Mouse (Mus musculus) cortical plate, adult 2 months (tissue): ENCODE measurements around the gene Asprv1. TPM values are rescaled to one million over a fixed set of nuclear protein-coding genes. Genes with fewer than 3 reads are reported as not detected.

Experiments
- H3K27ac ChIP-seq: fragments of 200-500 bp; 2 replicates; pipeline ENCODE4 v1.5.1; 2012; ENCODE audit warnings: low read length, control low read depth, inconsistent platforms; ENCODE audit not compliant: insufficient read depth
- H3K4me1 ChIP-seq: fragments of 200-500 bp; 2 replicates; pipeline ENCODE4 v1.6.1; 2011; ENCODE audit warnings: low read length; ENCODE audit not compliant: control insufficient read depth, insufficient read depth
- H3K4me3 ChIP-seq: fragments of 200-500 bp; 2 replicates; pipeline ENCODE4 v1.5.1; 2011; ENCODE audit warnings: mild to moderate bottlenecking, low read length, control low read depth; ENCODE audit not compliant: insufficient read depth
- CTCF ChIP-seq: fragments of 200-500 bp; IDR thresholded peaks from 2 replicates; pipeline ENCODE4 v1.5.1; 2011; ENCODE audit warnings: mild to moderate bottlenecking, control low read depth, low read length; ENCODE audit not compliant: insufficient read depth; ENCODE audit errors: extremely low read depth
- POLR2A ChIP-seq: fragments of 200-500 bp; IDR thresholded peaks from 2 replicates; pipeline ENCODE4 v1.6.1; 2011; ENCODE audit warnings: mild to moderate bottlenecking, low read length, control low read depth; ENCODE audit not compliant: insufficient read depth; ENCODE audit errors: extremely low read depth
- polyA plus RNA-seq: library from polyadenylated mRNA; depleted of rRNA; stranded (reverse); fragments of >200 nt; gene quantifications from 2 replicates; pipeline ENCODE4 v1.2.3, GENCODE M21; 2012; rRNA removed

The Asprv1 gene
- 3.0 and 4.0 TPM in 2 replicates for polyA plus RNA-seq

DNA sequence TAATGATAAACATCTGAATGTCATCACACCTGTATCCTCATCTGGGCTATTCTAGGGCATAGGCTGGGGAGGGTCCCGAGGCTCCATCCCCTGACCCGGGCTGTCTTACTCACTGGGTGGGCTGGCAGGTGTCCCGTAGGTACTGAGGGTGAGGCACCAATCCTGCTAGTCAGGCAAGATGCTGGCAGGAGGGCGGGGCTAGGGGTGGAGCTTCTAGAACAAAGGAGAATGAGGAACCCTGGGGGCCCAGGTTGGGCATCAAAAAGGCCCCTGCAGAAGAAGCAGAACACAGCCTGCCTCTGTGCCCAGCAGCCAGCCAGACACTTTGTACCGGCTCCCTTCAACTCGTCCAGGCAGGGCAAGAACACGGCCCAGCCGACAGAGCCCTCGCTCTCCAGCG, at the start of gene Asprv1:
Gene Asprv1, plus strand, starts transcription at position 219 of the 400 bp plus-strand sequence.
- Histone ChIP-seq H3K4me3 (no peak within 1 kb of the TSS), H3K4me1 (peaks cover 4% of the 10 kb centered on the region), H3K27ac (no peak within 1 kb of the TSS)
- TF ChIP-seq CTCF (no peak), POLR2A (no peak)

DNA sequence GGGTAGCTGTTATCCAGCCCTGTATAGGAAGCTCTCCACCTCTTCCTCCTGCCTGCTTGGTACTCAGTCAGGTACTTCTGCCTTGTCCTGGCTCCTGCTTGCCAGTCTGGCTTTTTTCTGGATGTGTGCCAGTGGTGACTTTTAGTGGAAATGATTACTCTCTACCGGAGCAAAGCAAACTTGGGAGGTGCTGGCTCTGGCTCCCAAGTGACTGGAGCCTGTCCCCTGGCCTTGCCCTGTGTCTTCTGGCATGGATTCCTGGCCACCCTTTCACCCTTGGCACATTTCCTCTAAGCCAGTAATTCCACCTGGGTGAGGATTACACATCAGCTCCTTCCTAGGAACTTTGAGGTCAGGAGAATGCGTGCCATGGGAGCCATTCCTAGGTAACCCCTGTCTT, 49.6 kb upstream of the Asprv1 start:
- no peaks in the 10 kb centered on the region for H3K4me1 ChIP-seq
- TF ChIP-seq POLR2A (no peak), CTCF (no peak)
- no peak overlapping the region for H3K27ac ChIP-seq
- H3K4me3 ChIP-seq, result no peak overlapping the region

DNA sequence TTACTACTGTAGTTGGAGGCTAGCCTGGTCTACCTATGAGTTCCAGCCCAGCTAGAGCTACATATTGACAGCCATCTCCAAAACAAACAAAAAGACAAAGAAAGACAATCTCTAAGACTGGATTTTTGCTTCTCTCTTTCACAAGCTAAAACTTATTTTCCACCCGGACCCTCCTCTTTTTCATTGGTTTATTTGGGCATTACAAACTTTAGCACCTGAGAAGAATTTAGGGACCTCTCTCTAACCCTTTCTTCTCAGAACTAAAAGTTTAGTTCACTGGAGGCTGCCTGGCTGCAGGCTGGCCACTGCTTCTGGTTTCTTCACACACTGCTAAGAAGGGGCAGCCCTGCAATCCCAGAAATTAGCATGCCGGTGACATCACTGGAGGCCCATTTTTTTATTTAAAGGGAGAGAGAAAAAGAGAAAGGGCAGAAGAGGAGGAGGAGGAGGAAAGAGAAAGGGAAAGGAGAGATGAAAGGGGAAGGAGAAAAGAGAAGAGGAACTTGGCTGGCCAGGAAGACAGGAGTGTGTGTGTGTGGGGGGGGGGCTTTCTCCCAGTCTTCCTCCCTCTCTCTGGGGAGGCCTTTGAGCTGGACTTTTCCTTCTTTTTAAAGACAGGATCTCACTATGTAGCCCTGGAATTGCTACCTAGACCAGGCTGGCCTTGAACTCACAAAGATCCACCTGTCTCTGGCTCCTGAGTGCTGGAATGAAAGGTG, 48.7 kb upstream of the Asprv1 start:
- TF ChIP-seq POLR2A, result no peak
- Histone ChIP-seq H3K27ac (peak overlapping the region; percentile 55), H3K4me1 (peaks cover under 1% of the 10 kb centered on the region), H3K4me3 (no peak overlapping the region)

DNA sequence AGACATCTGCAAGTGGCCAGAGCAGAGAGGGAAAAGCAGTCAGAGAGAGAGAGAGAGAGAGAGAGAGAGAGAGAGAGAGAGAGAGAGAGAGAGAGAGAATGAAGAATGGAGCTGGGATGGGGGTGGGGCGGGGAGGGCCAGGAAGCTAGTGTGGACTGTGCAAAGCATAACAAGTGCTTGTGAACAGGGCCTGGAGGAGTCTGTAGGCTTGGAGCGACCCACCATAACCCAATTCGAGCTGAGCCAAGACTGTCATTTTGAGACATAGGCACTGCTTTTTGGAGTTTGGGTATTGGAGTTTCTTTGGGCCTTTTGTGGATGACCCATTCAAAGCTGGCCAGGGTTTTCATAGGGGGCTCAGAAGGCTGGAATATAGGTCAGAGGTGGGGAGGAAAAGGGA, 48.0 kb upstream of the Asprv1 start:
- TF ChIP-seq CTCF, result no peak
- TF ChIP-seq POLR2A, result no peak
- Histone ChIP-seq H3K4me3 (no peak overlapping the region), H3K4me1 (peaks cover 3% of the 10 kb centered on the region), H3K27ac (peak overlapping the region; percentile 55; the same call in 1 of the 2 replicates)

DNA sequence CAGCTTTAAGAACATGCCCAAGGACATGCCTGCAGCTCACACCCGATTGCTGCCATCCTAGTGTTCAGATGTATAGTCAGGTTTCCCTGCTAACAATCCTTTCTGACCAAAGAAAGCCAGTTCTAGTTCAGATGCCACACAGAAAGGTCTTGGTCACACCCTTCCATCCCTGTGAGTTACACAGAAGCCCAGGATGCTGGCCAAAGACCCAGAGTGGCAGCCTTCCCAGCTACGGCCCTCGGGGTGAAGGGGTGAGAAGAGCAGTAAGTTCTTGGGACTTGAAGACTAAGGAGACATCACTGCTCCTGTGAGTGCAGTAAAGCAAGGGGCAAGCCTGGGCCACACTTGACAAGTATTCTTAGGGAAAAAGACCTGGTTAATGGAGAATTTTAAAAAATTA, 44.8 kb upstream of the Asprv1 start:
- Histone ChIP-seq H3K4me1 (peaks cover 3% of the 10 kb centered on the region), H3K4me3 (no peak overlapping the region), H3K27ac (no peak overlapping the region)
- TF ChIP-seq CTCF (no peak), POLR2A (no peak)

DNA sequence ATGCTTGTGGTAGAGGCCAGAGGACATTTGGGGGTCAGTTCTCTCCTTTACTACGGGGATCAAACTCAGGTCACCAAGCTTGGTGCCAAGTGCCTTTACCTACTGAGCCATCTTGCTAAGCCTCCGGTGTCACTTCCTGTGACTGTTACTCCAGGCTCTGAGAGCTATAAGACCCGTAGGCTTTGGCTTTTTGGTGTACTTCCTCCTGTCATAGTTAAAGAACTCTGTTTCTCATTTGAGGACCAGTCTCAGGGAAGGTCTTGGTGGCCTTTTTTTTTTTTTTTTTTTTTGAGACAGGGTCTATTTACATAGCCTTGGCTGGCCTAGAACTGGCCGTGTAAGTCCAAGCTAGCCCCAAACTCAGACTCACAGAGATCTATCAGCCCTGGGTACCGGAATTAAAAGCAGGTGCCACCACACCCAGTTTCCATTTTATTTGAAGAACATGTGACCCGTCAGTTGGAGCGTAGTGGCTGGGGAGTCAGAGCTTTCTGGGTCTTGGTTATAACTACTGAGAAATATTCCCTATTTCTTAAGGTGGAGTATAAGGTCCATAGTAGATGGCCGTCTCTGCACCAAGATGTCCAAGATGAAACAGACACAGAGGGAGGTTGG, 44.3 kb upstream of the Asprv1 start:
- no peak overlapping the region for H3K4me3 ChIP-seq
- peaks cover 3% of the 10 kb centered on the region for H3K4me1 ChIP-seq
- H3K27ac ChIP-seq, result peak overlapping the region; percentile 93; the same call in 1 of the 2 replicates
- TF ChIP-seq POLR2A, result no peak

DNA sequence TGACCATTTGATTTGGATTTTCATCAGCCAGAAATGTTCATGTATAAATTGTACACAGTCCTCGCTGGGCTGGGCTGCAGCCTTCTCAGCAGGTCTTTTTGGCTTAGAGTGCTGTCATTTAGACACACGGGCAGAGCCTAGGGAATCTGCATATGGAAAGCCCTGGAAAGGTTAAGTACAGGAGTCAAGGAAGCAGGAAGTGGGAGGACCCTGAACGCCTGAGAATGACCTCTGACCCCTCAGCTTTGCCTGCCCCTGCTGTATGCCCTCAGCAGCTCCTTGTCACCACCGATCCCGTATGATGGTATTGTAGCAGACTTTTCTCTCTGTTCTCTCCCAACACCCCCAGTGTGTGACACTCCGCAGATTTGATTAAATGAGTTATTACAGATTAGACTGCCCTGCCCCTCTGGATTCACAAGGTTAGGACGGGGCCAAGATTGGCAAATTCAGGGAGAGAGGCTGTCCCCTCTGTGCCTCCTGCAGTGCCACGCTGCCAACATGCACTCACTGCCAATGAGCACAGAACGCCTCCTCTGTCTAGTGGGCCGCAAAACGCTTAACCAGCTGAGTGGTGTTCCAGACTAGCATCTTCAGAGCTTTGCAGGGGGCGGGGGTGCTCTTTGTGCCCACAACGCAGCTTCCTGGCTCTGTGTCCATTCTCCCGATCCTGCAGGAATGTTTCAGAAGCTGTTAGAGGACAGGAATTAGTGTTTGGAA, 43.5 kb upstream of the Asprv1 start:
- TF ChIP-seq CTCF (no peak), POLR2A (no peak; the same call in 1 of the 2 replicates)
- H3K4me1 ChIP-seq, result peaks cover 3% of the 10 kb centered on the region
- H3K27ac ChIP-seq, result peak overlapping the region; percentile 93
- peak overlapping the region; percentile 3 for H3K4me3 ChIP-seq

DNA sequence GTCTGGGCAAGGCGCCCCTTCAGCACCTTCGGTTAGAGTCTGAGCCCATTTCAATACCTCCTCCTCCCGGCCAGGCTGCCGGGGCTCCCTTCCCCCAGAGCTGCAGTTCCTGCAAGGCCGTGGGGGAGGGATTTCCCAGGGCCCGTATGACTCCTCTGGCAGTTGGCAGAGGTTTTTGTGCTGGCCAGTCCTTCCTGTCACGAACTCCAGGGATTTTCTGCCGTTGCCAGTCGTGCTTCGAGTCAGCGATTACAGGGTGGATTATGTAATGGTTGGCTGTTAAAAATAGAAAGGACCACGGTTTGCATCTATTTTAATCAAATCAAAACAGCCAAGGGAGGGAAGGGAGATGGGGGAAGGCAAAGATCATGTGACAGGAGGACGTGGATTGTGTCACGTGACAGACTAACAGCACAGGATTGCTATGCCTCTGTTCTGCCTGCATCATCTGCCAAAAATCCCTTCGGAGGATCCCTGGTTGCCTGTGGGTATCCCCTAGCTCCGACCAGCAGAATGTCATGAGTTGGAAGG, 42.8 kb upstream of the Asprv1 start:
- Histone ChIP-seq H3K4me1 (peaks cover 3% of the 10 kb centered on the region), H3K4me3 (peak overlapping the region; percentile 3), H3K27ac (peak overlapping the region; percentile 93)
- peak; percentile 68 for TF ChIP-seq POLR2A
- TF ChIP-seq CTCF, result no peak

DNA sequence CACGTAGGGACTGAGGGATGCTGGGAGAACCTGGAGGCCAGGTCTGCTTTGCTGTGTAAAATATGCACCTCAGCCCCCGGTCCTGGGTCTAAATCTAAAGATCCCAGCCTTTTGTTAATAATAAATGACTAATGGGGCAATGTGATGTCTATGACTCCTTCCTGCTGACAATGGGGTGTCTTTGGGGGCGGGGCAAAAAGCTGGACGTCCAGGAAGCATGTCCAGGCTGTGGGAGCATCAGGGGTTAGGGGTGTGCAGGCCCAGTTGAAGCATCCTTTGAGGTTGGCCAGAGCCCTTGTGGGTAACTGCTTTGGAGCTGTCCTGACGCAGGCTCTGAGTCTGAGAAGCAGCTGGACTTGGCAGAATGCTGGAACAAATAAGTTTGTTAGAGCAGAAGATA, 41.9 kb upstream of the Asprv1 start:
- TF ChIP-seq CTCF (no peak), POLR2A (no peak)
- H3K27ac ChIP-seq, result no peak overlapping the region; the same call in 1 of the 2 replicates
- H3K4me3 ChIP-seq, result no peak overlapping the region
- H3K4me1 ChIP-seq, result peaks cover 3% of the 10 kb centered on the region

DNA sequence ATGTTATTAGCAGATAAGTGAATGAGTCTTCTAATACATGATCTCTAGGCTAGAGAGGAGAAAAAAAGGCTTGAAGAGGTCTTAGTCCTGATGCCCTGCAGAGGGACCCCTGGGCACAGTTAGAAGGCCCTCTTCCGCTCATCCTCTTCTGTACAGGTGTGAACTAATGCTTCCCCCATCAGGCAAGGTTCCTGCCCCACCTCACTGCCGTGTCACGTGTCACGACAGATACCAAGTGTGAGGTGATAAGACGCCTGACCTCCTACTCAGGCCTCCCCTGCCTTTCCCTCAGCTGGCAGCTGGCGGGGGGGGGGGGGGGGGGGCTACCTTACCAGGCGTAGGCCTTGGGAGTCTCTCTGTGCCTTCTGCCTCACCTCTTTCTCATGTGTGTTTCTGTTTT, 39.5 kb upstream of the Asprv1 start:
- TF ChIP-seq CTCF (no peak), POLR2A (no peak)
- Histone ChIP-seq H3K4me1 (peaks cover 3% of the 10 kb centered on the region), H3K27ac (no peak overlapping the region), H3K4me3 (no peak overlapping the region)
